ENCODE assay signal across 7 mouse cellular contexts in the genomic region with DNA sequence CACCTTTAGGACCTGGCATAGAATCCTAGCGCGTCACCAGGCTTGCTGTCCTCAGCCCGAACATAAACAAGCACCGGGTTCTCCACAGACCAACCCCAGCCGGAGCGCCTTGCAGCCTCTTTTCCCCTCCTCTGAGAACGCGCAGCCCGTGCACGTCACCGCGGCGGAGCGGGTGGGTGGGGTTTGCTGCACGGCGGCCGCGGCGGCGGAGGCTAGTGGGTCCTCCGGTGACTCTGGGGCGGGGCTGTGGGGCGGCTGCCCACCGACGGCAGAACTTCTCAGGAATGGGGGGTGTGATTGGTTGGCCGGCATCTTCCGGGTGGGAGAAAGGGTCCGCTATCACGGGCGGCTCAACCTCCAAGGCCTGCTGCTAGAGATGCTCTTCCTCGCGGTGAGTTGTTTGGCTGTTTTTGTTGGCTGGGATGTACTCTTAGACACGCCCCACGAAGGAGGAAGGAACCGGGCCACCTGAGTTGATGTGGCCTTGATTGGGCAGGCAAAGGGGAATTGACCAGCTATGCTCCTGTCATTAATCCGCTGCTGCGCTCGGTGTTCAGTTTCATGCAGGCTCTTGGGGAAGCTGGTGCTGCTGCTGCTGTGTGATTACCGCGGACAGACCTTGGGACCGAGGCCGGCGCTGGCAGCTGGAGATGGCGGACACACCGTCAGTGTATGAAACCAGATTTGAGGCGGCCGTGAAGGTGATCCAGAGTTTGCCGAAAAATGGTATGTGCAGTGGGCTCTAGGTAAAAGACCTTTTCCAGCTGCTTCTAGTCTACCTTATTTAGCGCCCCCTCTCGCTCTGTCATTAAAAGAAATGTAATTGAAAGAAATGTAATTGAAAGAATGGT. TPM values are rescaled to one million over a fixed set of nuclear protein-coding genes. Genes with fewer than 3 reads are reported as not detected.
DNase-seq lines count a peak whose midpoint lies in the region; ATAC-seq lines count a peak whose summit lies in the region.

No protein-coding gene starts in this region.

- H3K9ac ChIP-seq in intestine, embryonic 16.5 days (ENCODE audit: low read depth, low read length), result peak overlapping the region; percentile 86
- peak overlapping the region; percentile 79 for H3K9ac ChIP-seq in midbrain, embryonic 11.5 days (ENCODE audit: low read length)

- H3K4me2 ChIP-seq in intestine, embryonic 16.5 days (ENCODE audit: low read depth, low read length), result peak overlapping the region; percentile 84
- peak overlapping the region; percentile 98 for H3K4me2 ChIP-seq in midbrain, embryonic 11.5 days

- ATAC-seq in intestine, embryonic 16.5 days, result peak; percentile 92
- peak; percentile 91 for ATAC-seq in midbrain, embryonic 11.5 days (ENCODE audit: low FRiP score)

- no peaks in the 10 kb centered on the region for H3K9me3 ChIP-seq in intestine, embryonic 16.5 days (ENCODE audit: control insufficient read depth, low read length)
- H3K9me3 ChIP-seq in midbrain, embryonic 11.5 days (ENCODE audit: control insufficient read depth, low read length), result no peaks in the 10 kb centered on the region

- H3K27me3 ChIP-seq in intestine, embryonic 16.5 days (replicated peaks; ENCODE audit: control insufficient read depth, insufficient read depth, low read length), result no peaks in the 10 kb centered on the region
- H3K27me3 ChIP-seq in midbrain, embryonic 11.5 days (ENCODE audit: control insufficient read depth, insufficient read depth, low read length), result no peaks in the 10 kb centered on the region

- H3K4me3 ChIP-seq in intestine, embryonic 16.5 days (ENCODE audit: low read length), result peak overlapping the region; percentile 61
- H3K4me3 ChIP-seq in midbrain, embryonic 11.5 days (ENCODE audit: low read depth, low read length), result peak overlapping the region; percentile 63

- no peaks in the 10 kb centered on the region for H3K4me1 ChIP-seq in intestine, embryonic 16.5 days (ENCODE audit: control insufficient read depth, insufficient read depth, low read length)
- no peaks in the 10 kb centered on the region for H3K4me1 ChIP-seq in midbrain, embryonic 11.5 days (ENCODE audit: control insufficient read depth, insufficient read depth, low read length)

- under 1% methylated on average over 50 of the region's 50 CpGs for WGBS in intestine, embryonic 16.5 days
- WGBS in midbrain, embryonic 11.5 days, result under 1% methylated on average over 50 of the region's 50 CpGs

- intact Hi-C loops in left cerebral cortex, postnatal 36 days (cut with DNase I), result loop anchor here (1.0 to 2.0 kb wide), 2 partner anchors 29 to 88 kb away; a partner anchor contains a TSS

- peak overlapping the region; percentile 94 for H3K27ac ChIP-seq in intestine, embryonic 16.5 days (ENCODE audit: low read length)
- peak overlapping the region; percentile 66 for H3K27ac ChIP-seq in midbrain, embryonic 11.5 days (ENCODE audit: low read depth, low read length)

- no peaks in the 10 kb centered on the region for H3K36me3 ChIP-seq in intestine, embryonic 16.5 days (ENCODE audit: control insufficient read depth, insufficient read depth, low read length)
- no peaks in the 10 kb centered on the region for H3K36me3 ChIP-seq in midbrain, embryonic 11.5 days (ENCODE audit: control insufficient read depth, insufficient read depth, low read length)

- peak; percentile 98 for DNase-seq in adrenal gland, adult 2 months
- DNase-seq in embryo, embryonic 11.5 days (ENCODE audit: low read depth, low spot score), result peak; percentile 83
- DNase-seq in gastrocnemius, postnatal 4 days (ENCODE audit: low spot score in 2 of 2), result peak; percentile 90 to 93
- DNase-seq in left cerebral cortex, postnatal 36 days (ENCODE audit: low spot score in 2 of 2), result peak; percentile 95
- peak; percentile 98 for DNase-seq in midbrain, embryonic 11.5 days (ENCODE audit: low spot score, missing footprints)
- DNase-seq in skeletal muscle tissue, adult 2 months (ENCODE audit: low read depth, low spot score), result peak; percentile 76

RNA-seq across cellular contexts. Expression of a gene that starts 1.2 kb away (rescaled TPM):
- 10 to 100 TPM; 79.4 to 82.5 TPM for total RNA-seq in adrenal gland, adult 2 months (2021)
- polyA plus RNA-seq in adrenal gland, adult 2 months (2012; rRNA removed), result 9.4 and 12.1 TPM in 2 replicates
- total RNA-seq in gastrocnemius, postnatal 4 days (2021), result 10 to 100 TPM; 31.9 to 36.9 TPM
- 28.9 and 32.5 TPM in 2 replicates for polyA plus RNA-seq in intestine, embryonic 16.5 days (2015; fragmentation: Nextera tagmentation; extraction: Ambion mirVana)
- 10 to 100 TPM; 72.6 to 78.9 TPM for total RNA-seq in left cerebral cortex, postnatal 36 days (2021)
- polyA plus RNA-seq in midbrain, embryonic 11.5 days (2014; fragmentation: Nextera tagmentation; extraction: Ambion mirVana), result 42.2 and 45.7 TPM in 2 replicates

RNA-seq across cellular contexts. Expression of a gene that starts 29.1 kb away (rescaled TPM):
- 10 to 100 TPM; 64.9 to 91.1 TPM for total RNA-seq in adrenal gland, adult 2 months (2021)
- polyA plus RNA-seq in adrenal gland, adult 2 months (2012; rRNA removed), result 71.4 and 90.6 TPM in 2 replicates
- 10 to 100 TPM; 46.1 to 47.3 TPM for total RNA-seq in gastrocnemius, postnatal 4 days (2021)
- 52.1 and 54.0 TPM in 2 replicates for polyA plus RNA-seq in intestine, embryonic 16.5 days (2015; fragmentation: Nextera tagmentation; extraction: Ambion mirVana)
- 100 to 1,000 TPM; 143 to 145 TPM for total RNA-seq in left cerebral cortex, postnatal 36 days (2021)
- 40.6 and 47.3 TPM in 2 replicates for polyA plus RNA-seq in midbrain, embryonic 11.5 days (2014; fragmentation: Nextera tagmentation; extraction: Ambion mirVana)

Comparison
In these comparisons a context has a peak if more than half of its experiments do, and no peak if none do; other contexts are left out.
1. Peak in every context shown above with its lines: DNase-seq, ATAC-seq, H3K4me3 ChIP-seq and H3K27ac ChIP-seq.